Mouse (Mus musculus) heart, adult 2 months (tissue): ENCODE measurements at regions not wholly inside any gene's neighbourhood (a gene's known extent, or its start where the extent isn't known, plus 50 kb on each side); places are given as distances from the start of the nearest gene placed in this dataset.
"Not testable (repeated sequence)": the region's sequence is repeated elsewhere in the genome, so short reads cannot be mapped to it uniquely, and the experiment has no call there.

Source experiments
- CTCF ChIP-seq: fragments of 200-600 bp; IDR thresholded peaks from 2 replicates; pipeline ENCODE4 v1.8.1; 2022; ENCODE audit warnings: antibody characterized with exemption, mild to moderate bottlenecking, moderate library complexity
- POLR2A ChIP-seq: fragments of 200-500 bp; IDR thresholded peaks from 2 replicates; pipeline ENCODE4 v1.6.1; 2011; ENCODE audit warnings: mild to moderate bottlenecking, low read depth, low read length, control low read depth; ENCODE audit not compliant: insufficient read depth

GRCm38 (mm10) chr13:3083480-3083879 is 454.4 kb upstream of the Gdi2 start:
- not testable (repeated sequence) for TF ChIP-seq CTCF, POLR2A
